Mouse (Mus musculus) heart, adult 8-10 months (tissue): ENCODE results near the gene Uba52. TPM values are rescaled to one million over a fixed set of nuclear protein-coding genes. Genes with fewer than 3 reads are reported as not detected.
"Not testable (repeated sequence)": the region's sequence is repeated elsewhere in the genome, so short reads cannot be mapped to it uniquely, and the experiment has no call there.

Experiments used
- DNase-seq: peaks from one replicate; pipeline ENCODE4 v3.0.0; 2022; ENCODE audit warnings: low spot score
- total RNA-seq, 4 experiments: library from RNA; stranded (reverse); gene quantifications; 2 replicates each; pipeline ENCODE4 v1.2.4; 2022

Uba52 gene
- total RNA-seq, 4 experiments from 2014 or later = 1,436 to 1,703 (median 1,558) TPM

DNA sequence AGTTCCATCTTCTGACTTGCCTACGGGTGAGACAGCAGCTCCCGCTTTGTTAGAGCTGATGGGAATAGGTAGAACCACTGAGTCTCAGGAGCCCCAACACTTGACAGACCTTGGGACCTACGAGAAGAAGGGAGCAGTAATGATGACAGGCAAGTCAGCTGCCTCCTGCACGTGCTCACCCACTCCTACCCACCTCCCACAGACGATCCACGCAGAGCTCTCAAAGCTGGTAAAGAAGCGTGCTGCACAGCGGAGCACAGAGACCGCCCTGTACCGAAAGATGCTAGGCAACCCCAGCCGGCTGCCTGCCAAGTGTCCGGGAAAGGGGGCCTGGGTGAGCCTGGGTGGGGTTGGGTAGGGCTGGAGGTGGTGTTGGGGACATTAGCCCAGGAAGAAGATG, 23.7 kb upstream of the Uba52 start:
- no peak for DNase-seq

DNA sequence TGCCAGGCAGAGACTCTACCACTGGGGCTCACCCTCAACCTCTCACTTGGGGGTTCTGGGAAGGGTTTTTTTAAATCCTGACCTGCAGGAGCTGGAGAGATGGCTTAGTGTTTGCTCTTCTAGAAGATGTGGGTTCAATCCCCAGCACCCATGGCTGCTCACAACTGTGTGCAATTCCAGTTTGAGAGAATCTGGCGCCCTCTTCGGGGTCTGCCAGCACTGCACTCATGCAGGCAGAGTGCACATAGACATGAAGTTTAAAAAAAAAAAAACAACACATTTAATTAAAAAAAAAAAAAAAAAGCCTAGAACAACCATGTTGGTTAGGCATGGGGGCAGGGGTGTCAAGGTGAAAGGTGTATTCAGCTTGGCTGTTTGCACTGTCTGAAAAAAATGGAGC, 19.7 kb upstream of the Uba52 start:
- DNase-seq = no peak

DNA sequence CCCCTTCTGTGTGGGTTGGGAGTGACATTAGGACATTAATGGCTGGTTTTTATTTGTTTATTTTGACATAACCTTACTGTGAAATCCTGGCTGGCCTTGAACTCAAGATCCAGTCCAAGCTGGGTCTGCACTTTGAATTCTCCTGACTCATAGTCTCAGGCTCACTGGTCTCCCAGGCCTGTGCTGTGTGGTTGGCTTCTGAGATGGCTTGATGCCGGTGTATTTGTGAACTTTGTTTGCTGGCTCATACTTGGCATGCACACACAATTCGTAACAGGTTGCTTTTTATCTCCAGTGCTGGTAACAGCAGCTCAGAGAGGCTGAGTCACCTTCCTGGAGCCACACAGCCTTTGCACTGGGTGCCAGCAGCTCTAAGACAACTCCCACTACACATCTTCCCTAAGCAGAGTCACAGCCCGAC, 19.1 kb upstream of the Uba52 start:
- no peak for DNase-seq

DNA sequence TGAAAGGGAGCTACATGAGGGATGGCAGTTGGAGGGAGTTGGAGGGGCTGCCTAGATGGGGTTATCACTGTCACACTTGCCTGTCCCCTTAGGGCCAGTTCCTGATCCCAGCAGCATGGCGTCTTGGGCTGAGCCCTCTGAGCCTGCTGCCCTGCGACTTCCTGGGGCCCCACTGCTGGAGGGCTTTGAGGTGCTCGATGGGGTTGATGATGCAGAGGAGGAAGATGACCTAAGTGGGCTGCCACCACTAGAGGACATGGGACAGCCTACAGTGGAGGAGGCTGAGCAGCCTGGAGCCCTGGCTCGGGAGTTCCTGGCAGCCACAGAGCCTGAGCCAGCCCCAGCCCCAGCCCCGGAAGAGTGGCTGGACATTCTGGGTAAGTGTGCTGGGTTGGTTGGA, 18.7 kb upstream of the Uba52 start:
- DNase-seq = no peak

DNA sequence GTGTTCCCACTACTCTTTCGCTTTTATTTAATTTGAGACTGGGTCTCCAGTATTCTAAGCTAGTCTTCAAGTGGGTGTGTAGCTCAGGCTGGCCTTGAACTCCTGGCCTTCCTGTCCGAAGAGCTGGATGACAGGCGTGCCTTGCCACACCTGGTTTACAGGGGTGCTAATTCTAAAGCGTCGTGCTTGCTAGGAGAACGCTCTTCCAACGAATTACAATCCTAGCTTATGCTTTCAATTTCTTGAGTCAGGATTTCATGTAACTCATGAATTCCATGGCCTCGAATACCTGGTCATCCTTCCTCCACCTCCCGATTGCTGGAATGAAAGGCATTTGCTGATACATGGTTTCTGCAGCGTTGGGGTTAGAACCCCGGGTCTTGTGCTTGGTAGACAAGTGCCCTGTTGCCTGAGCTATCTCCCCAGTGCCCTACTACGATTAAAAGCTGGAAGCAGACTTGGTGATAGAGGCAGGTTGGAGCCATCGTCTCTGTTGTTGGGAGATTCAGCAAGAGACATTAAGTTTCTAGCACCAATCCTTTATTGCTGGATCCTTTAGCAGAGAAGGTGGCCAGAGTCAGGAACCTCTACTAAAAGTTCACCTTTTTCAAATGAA, 17.7 kb upstream of the Uba52 start:
- DNase-seq = no peak

DNA sequence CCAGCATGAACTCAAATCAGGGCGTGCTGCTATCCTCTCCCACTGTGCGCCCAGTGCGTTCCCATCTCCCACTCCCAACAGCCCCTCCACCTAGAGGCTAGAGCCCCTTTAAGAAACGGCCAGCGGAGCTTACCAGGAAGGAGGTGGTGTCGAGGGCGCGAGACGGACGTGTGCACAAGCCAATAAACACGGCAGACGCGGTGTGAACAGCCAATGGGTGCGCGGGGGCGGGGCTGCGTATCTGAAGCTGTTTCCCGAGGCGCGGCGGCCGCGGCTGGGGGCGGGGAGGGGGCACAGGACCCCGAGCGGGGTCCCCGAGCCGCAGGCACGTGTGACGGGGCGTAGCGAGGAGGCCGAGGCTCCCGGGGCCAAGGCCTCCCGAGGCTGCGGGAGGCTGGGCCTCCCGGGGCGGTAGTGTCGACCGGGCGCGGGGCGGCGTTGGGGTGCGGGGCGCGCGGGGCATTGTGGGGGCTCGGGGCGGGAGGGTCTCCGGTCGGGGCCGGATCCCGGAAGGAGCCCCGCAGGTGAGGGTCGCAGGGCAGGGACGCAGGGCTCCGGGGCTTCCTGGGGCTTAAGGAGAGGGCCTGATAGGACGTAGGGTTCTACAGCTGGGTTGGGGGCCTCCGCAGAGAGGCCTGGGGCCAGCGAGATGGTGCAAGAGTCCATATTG, 17.0 kb upstream of the Uba52 start, which contains the start of the genes Fkbp8 and Kxd1:
Fkbp8 (plus strand) TSS at position 213 of the 670 bp plus-strand sequence.
Kxd1 (minus strand) TSS at position 445 of the 670 bp plus-strand sequence.
- peak; percentile 98 for DNase-seq

DNA sequence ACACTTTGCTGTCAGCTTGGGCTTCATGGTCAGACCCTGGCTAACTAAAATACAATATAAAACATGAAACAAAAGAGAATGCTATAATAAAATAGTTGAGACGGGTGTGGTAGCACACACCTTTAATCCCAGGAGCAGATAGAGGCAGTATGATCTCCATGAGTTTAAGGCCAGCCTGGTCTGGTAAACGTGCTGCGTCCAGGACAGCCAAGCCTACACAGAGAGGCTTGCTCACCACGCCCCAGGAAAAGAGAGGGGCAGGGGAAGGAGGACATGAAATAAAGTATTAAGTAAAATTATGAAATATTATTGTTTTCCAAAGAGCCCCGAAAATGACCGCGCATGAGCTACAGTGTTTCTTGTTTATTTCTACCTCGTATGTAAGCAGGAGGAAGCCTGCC, 16.5 kb upstream of the Uba52 start:
- no peak for DNase-seq

DNA sequence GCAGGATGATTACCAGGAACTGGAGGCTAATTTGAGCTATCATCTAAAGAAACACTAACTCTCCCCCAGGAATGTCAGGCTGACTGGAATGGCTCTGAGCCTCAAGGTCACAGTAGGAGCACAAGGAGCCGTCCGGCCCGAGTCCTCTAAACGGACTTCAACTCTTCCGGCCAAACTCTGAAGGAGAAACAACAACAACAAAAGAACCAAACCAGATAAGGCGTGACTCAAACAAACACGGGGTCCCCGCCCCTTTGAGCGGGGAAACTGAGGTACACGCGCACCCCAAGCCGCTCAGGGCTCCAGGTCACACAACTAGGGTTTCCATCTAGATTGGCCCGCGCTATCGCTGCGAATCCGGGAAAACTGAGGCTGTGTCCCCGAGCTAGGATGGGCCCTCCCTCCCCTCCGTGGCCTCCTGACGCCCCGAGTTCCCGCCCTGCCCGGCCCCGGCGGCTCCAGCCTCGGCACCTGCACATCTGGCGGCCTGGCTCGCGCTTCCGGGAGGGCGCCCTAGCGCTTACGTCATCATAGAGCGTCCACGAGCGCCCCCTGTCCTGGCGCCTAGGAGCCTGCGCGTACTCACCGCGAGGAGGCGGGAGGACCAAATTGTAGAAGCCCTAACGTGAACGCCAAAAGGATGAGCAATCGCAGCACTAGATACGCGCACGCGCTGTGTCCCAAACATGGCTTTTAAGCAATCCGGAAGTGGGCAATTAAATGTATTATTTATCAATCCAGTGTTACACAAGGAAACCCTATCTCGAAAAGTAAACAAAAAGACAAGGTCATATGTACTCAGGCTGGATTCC, 12.2 kb upstream of the Uba52 start:
- DNase-seq = peak; percentile 96

DNA sequence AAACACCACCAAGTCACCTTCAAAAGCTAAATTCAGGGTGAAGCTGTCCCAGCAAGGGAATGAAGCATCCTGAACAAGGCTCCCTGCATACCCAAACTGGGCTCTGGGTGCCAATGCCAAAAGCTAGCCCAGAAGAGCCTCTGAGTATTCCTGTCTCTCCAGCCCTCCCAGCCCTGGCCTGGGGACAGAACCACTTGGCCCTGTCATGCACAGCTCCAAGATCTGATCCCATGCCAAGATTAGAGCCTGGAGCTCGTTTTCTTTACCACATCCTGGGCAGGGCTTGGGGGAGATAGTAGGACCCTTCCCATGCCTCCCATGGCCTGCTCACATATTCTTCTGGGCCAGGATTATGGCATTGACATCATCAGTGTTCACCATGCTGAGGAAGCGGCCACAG, 9.0 kb upstream of the Uba52 start:
- DNase-seq = no peak

DNA sequence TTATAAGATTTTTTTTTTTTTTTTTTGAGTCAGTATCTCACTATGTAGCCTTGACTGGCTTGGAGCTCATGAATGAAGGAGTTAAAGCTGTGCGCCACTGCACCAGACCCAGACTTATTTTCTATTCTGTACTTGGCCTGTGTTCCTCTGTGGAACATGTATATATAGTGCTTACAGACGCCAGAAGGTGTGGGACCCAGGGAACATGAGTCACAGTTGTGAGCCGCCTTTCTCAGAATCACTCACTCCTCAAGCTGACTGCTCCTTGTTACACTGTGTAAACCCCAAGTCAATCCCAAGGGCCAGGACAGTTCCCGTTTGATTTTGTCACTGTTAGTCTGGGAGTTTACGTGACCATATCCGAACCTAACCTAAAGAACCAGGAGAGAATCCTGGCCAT, 8.4 kb upstream of the Uba52 start:
- no peak for DNase-seq

DNA sequence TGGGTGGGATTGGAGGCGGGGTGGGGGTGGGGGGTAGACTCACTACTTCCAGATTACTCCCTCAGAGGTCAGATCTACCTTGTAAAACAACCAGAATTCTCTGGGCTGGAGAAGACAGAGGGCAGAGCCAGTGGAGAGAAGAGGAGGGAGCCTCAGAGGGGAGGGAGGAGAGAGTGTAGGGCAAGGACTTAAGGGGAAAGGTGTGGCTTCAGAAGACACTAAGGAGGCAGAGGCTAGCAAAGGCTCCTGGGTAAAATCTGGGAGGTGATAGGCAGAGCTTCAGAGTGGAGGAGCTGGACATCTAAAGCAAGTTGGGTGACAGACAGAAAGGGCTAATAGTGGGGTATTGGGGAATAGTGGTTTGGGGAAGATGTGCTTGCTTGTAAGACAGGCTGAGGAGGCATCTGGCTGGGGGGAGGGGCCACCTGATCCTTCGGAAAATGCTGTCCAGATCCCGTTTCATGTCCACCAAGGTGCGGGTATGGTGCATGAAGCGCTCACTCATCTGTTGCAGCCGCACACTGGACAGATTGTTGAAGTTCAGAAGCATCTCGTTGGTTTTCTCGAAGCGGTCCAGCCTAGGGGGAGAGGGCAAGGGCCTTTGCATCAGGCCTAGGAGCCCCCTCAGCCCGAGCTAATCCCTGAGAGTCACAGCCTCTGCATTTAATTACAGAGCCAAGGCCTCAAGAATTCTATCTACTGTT, 7.5 kb upstream of the Uba52 start:
- no peak for DNase-seq

DNA sequence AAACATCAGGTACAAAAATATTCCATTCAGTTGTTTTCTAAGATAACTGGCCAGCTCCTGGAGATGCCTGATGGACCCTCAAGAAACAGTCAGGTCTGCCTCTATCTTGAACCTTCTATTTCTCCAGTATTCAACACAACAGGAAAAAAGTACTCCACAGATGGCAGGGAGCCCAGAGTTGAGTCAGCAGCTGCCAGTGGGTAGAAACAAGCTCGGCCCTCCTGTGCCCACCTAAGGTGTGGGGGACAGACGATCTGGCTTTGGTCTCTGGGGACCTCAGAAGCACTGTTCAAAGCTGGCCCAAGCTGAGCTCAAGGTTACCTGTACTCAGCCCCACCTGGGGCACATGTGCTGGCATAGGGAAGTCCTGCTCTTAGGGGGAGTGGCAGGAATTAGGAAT, 2.8 kb upstream of the Uba52 start:
- no peak for DNase-seq

DNA sequence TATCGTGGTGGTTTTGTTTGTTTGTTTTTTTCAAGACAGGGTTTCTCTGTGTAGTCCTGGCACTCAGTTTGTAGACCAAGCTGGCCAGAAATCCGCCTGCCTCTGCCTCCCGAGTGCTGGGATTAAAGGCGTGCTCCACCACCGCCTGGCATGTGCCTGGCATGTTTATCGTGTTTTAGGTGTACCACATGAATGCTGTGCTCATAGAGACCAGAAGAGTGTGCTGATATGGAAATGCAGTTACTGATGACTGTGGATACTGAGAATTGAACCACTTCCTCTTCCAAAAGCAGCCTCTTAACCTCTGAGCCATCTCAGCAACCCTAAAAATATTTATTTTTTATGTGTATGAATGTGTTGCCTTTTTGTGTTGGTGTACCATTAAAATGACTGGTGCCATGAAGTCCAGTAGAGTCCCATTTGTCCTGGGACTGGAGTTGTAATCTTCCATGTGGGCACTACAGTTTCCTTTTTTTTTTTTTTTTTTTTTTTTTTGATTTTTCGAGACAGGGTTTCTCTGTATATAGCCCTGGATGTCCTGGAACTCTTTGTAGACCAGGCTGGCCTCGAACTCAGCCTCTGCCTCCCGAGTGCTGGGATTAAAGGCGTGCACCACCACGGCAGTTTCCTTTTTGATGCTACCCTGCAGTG, 1.8 kb upstream of the Uba52 start:
- no peak for DNase-seq

DNA sequence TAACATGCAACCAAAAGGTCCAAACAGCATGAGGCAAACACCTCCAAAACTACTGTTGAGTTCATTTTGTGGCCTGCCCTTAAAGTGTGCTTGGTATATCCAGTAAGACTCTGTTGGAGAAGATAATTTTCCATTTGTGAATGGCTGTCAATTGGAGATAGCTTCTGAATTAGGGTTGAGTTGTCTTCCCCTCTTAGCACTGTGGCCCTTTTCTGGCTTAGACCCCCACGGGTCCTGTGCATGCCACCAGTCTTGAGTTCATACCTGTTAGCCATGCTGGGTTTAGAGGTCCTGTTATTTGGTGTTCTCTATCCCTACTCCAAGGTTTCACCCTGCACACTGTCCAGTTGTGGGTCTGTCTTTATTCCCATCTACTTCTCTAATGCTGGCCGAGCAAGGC, 1.2 kb upstream of the Uba52 start:
- DNase-seq = no peak

DNA sequence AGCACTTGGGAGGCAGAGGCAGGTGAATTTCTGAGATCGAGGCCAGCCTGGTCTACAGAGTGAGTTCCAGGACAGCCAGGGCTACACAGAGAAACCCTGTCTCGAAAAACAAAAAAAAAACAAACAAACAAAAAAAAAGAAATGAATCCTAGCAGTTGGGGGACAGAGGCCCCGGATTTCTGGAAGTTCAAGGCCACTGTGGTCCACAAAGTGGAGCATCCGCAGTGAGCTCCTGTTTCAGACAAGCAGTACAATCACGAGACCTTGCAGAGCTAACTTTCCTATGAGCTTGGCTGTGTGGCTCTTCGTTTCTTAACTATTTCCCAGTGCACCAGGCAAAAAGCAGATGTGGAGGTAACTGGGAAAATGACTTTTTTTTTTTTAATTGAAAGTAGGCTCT, 573 bp upstream of the Uba52 start:
- DNase-seq = not testable (repeated sequence)

DNA sequence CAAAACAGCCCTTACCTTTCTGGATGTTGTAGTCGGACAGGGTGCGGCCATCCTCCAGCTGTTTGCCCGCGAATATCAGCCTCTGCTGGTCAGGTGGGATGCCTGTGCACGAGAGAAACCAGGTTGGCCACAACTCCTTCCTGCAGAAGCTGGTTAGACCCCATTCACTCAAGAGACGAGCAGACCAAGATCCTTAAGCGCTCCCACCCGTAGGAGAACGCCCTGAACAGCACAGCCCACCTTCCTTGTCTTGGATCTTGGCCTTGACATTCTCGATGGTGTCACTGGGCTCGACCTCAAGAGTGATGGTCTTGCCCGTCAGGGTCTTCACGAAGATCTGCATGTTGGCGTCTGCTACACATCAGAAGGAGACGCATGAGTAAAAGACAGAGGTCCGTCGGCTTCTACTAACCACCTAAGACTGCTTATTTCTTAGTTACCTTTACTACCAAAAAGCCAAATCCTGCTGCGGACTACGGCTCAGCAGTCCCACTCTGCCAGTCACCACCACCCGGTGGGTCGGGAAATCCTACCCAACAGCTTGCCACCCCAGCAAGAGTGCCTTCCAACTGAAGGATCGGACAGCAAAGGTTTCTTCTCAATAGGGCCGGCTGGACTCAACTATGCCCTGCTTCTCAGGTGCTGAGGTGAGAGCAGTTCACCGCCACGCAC, 1.2 kb downstream of the Uba52 start:
- no peak for DNase-seq

DNA sequence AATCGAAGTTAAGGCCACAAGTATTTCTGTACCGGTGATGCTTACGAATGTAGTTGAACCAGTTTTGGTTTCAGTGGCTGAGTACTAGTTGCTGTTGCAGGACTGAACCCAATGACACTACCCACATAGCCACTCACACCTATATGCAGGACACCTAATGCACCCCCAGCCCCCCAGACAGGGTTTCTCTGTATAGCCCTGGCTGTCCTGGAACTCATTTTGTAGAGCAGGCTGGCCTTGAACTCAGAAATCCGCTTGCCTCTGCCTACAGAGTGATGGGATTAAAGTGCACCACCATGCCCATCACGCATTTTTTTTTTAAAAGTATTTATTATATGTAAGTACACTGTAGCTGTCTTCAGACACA, 3.6 kb downstream of the Uba52 start:
- no peak for DNase-seq

DNA sequence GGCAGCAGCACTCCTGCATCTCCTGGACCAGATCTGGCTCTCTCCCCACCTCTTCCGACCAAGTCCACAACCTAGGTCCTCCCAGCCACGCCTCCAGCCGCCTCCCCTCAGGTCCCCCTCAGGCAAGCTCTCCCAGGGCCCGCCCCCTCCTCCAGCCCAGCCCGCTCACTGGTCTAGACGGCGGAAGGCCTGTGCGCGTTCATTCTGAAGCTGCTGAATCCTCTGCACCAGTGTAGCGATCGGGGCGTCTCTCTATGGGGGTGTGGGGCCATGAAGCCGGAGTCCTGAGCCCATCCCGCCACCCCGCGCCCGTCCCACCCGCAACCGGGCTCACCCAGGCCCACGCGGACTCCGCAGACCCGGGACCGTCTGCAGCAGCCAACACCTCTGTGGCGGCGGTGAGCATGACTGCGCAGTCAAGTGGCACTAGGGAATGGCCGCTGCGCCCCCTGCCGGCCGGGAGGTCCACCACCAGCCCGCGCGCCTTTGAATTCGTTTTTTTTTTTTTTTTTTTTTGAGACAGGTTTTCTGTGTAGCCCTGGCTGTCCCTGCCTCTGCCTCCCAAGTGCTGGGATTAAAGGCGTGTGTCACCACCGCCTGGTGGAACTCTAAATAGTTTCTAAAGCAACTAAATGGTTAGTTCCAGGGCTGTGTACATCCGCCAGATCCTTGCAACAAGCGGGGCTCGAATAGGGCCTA, 4.1 kb downstream of the Uba52 start, which contains the start of gene Rex1bd:
Rex1bd (minus strand) TSS at position 425 of the 699 bp plus-strand sequence.
- DNase-seq = peak; percentile 88

DNA sequence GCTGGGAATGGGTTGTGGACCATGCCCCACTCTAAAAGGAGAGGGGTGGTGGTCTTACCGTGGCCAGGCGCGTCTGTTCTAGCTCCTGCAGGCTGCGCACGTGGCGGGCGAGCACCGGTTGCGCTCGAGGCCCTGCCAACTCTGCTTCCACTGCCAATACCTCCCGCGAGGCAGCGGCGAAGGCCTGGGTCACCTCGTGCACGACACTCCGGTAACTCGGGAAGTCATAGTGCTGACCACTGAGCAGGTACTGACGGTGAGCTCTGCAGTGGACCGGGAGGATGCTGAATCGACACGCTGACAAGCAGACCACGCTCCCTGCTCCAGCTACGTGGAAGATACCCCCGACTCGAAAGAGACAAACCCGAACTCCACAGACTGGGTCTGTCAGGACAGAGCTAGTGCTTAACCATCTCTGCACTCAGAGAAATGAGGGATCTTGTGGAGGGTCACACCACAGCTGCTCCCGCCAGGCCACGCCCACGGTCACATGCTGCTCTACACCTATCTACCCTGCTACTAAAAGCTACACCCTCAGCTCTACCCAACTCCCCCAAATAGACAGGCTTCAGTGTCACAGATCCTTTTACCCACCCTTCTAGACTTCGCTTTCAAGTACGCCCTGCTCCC, 4.8 kb downstream of the Uba52 start:
- DNase-seq = no peak

DNA sequence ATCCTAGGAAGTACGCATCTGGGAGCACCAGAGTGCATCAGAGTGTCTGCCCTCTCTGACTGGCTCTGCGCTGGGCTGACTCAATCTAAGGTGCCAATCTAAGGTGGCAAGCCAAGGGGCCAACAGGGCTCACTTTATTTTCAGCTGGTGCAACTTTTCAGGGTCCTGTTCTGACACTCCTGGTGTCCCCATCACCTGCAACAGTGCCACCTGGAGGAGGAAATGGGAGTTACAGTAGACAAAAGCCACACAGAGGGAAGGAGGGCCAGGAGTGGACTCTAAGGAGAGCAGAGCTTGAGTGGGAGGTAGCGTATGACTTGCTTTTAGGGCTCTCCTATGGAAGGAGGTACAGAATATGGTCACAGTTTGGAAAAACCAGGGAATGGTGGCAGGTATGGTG, 5.8 kb downstream of the Uba52 start:
- peak; percentile 83 for DNase-seq
